Mouse (Mus musculus) right cerebral cortex, postnatal 10 days (tissue): Measurements from ENCODE around the gene Slc26a10.

Source experiments
- DNase-seq, 2 experiments: peaks; one replicate each; pipeline ENCODE4 v3.0.0; 2021; ENCODE audit warnings: low spot score in 2 of 2

The Slc26a10 gene

GRCm38 (mm10) chr10:127182624-127183023, 2.2 kb upstream of the Slc26a10 start:
- DNase-seq = no peak

GRCm38 (mm10) chr10:127181566-127181965, 1.1 kb upstream of the Slc26a10 start:
- no peak for DNase-seq

GRCm38 (mm10) chr10:127180695-127181047, 226 bp upstream of the Slc26a10 start:
- DNase-seq = no peak

GRCm38 (mm10) chr10:127178286-127179027, 2.0 kb downstream of the Slc26a10 start:
- peak in 1 of 2 experiments; percentile 34 for DNase-seq

GRCm38 (mm10) chr10:127177719-127178118, 2.7 kb downstream of the Slc26a10 start:
- peak; percentile 79 to 85 for DNase-seq

DNA sequence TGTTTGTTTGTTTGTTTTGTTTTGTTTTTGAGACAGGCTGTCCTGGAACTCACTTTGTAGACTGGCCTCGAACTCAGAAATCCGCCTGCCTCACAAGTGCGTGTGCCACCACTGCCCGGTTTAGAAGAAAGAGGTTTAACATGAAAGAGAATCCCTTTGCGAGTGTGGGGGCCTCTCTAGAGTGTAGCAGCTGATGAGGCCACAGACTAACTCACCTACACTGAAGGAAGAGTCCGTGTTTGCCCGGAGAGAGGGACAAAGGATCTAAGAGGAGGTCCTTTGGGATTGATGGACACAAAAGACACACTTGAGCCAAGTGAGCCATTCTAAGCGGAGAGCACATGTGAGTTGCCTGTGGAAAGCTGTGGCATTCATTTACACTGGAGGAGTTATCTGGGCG, 3.2 kb downstream of the Slc26a10 start:
- DNase-seq = no peak

- DNase-seq = no peak
Measured at GRCm38 (mm10) chr10:127176756-127177155, 3.7 kb downstream of the Slc26a10 start.

DNA sequence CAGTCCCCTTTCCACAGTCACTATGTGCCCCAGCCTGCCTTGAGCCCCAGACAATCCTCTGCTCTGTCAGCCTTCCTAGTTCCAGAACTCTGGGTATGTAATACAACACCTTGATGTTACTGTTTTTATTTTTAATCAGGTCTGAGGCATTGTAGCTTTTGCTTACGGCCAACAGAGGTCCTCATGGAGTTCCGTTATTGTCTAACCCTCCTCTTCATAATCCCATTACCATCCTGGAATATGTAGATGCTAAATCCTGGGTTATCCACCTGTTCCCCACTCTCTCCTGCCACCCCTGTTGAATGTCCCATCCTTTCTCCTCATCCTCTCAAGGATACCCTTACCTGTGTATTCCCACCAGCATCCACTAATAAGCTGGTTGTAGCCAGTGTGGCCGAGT, 4.2 kb downstream of the Slc26a10 start:
- no peak for DNase-seq

DNA sequence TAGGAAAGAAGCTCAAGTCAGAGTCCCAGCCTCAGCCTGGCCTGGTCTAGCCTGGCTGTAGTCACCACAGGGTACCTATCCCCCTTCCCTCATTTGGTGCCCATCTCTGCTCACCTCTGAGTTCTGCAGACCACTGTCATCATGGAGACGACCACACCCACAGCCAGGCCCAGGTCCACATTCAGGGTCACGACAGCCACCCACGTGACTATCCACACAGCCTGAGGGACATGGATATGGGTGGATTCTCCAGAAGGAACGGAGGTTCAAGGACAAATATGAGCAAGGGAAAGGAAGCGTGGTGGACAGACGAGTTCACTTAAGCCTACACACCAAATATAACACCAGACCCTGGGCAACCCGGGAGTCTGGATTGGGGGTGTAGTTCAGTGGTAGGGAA, 6.3 kb downstream of the Slc26a10 start:
- peak in 1 of 2 experiments; percentile 37 for DNase-seq

DNA sequence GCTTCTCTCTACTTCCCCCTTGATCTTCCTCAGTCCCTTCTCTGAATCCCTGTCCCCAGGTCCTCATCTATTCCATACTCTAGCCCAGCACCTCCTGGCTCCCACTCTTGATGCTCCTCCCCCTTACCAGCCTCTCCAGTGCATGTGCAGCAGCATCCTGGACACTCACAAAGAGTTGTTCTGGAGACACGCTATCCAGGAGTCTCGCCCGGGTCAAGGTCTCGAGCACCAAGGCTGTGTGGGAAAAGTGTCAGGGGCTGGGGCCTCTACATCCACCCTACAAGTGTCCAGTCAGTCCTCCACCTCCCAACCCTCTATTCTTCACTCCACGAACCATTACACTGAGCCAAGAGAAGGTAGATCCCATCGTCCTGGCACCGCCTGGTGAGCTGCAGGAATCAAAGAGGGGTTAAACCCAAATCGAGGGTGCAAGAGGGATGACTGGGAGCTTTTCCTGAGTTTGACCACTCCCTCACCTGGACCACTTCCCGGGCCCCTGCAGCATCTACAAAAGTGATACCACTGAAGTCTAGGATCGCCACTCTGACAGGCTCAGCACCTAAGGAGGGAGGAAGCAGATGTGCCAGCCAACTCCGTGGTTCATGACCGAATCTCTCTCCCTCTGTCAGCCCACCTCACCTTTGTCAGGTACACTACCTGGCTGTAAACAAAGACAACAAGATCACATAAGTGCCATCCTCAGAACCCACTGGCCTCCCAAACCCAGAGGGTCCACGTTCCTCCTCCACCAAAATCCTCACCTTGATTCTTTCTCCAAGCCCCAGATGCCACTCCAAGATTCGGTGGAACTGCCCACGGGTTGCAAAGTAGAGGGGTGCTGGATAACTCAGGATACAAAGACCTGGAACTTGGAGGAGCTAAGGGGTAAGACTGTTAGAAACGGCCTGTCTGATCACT, 7.0 kb downstream of the Slc26a10 start:
- peak in 1 of 2 experiments; percentile 32 for DNase-seq

DNA sequence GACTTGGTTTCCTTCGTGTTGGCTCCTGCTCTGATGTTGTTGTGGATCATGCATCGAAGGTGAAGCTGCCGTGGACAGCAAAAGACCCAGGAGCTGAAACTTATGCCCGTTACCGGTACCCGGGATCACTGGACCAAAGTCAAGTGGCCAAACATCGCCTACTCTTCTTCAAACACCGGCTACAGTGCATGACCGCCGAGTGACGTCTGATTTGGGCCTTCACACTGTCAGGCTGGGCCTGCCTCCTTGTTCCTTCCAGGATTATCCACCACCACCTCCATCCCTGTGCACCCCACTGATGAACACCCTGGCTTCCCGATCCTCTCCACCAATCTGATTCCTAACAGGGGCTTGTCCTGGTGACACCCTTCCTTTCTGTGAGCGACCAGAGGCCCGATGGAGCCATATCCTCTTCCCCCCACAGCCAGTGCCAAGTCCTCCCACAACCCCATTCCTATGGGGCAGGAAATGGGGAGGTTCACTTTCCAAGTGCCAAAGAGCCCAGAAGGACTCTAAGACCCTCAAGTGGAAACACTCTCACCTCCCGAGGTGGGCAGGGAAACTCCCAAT, 8.7 kb downstream of the Slc26a10 start:
- DNase-seq = no peak

DNA sequence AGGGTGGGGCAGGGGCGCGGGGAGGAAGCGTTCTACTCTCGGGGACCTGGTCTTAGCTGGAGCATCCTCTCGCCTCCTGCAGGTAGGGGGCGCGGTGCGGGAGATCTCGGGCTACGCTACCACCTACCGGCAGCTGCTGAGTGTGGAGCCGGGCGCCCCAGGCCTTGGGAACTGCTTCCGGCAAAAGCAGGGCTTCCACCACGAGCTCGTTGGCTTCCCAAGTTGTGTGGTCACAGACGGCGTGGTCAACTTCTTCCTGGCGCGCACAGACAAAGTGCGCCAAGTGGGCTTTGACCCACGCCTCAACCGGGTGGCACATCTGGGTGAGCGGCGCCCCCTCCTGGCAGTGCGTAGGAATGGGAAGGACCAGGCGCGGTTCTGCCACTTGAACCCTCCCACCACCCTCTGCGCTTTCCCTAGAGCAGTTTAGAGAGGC, 9.6 kb downstream of the Slc26a10 start:
- DNase-seq = peak; percentile 68 to 76

DNA sequence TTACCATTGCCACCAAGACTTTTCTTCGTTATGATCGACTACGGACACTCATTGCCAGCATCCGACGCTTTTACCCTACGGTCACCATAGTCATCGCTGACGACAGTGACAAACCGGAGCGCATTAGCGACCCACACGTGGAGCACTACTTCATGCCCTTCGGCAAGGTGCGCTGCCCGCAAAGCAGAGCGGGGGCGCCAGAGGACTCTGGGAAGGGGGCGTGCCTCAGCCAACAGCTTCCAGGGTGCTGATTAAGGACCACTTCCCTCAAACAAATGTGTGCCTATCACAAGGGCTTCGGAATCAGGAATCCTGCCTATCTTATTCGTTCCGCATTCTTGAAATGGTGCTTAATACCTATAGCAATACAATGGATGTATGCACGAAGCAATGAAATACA, 10.4 kb downstream of the Slc26a10 start:
- DNase-seq = peak; percentile 44 to 60

GRCm38 (mm10) chr10:127167614-127168192, 12.7 kb downstream of the Slc26a10 start:
- peak in 1 of 2 experiments; percentile 37 for DNase-seq

- DNase-seq = no peak
Measured at GRCm38 (mm10) chr10:127166771-127167613, 13.5 kb downstream of the Slc26a10 start.

- DNase-seq = no peak
Measured at GRCm38 (mm10) chr10:127166404-127166715, 14.1 kb downstream of the Slc26a10 start.

DNA sequence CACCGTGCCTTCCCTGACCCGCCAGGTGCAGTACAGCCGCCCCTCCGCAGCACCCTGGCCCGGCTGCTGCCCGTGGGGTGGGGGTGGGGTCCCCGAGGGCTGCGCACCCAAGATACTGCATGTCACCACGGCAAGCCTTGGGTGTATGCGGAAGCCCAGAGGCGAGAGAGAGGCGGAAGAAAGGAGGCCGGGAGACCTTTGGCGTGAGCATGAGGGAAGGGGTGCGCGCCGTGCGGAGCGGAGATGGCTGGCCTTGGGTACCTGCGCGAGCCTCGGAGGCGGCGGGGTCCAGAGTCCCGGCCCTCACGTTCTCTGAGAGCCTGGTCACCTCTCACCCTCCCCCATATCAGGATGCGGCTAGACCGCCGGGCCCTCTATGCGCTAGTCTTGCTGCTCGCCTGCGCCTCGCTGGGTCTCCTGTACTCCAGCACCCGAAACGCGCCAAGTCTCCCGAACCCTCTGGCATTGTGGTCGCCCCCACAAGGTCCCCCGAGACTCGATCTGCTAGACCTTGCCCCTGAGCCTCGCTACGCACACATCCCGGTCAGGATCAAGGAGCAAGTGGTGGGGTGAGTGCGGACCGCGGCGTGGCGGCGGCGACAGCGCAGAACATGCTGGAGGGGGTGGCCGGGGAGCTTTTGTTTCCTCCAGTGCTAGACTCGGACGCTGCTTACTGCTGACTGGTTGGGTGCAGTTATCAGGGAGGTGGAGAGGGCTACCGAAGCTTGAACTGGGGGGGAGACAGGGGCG, 14.6 kb downstream of the Slc26a10 start:
- DNase-seq = peak; percentile 62 to 72

- peak; percentile 40 to 56 for DNase-seq
Measured at GRCm38 (mm10) chr10:127165354-127165653, 15.1 kb downstream of the Slc26a10 start.

DNA sequence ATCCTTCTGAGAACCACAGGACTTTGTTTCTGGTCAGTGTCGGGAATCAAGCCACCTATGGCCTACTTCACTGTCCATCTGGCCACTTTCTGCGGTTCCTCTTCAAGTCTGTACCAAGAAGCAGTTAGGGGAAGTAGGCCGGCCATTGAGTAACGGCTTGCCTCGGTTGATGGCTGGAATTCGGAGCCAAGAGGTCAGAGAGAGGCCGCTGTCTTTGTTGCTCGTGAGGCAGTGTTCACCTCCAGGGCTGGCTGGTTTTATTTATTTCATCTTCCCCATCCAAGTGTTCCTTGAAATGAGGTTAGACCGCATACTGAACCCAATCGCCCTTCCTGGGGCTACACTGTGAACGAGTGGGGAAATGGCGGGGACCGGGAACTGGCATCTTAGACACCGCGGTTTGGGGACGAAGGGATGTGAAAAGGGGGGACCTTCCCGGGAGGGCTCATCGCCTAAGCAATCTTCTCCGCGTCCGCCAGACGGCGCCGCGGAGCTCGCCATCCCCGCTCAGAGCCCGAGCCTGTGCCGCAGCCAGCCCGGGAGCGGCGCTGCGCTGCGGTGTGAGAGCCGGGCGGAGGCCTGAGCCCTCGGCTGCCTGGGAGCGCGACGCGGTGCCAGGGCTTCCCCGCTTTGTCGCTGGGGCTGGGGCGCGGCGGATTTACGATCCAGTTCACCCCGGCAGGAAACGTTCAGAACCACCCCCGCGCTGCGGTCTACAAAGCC, 15.7 kb downstream of the Slc26a10 start, which contains the start of gene B4galnt1:
B4galnt1 (plus strand) TSS at position 595 of the 723 bp plus-strand sequence.
- DNase-seq = peak; percentile 88 to 89

- DNase-seq = no peak
Measured at GRCm38 (mm10) chr10:127164190-127164589, 16.3 kb downstream of the Slc26a10 start.
